Mouse (Mus musculus): ENCODE results near the gene Mtmr10. TPM values are rescaled to one million over a fixed set of nuclear protein-coding genes. Genes with fewer than 3 reads are reported as not detected.

The Mtmr10 gene
- polyA plus RNA-seq, 1 experiment from 2014 or later = 12.7 TPM

- ATAC-seq (ENCODE audit: low FRiP score, low read depth) = no peak
Observed at GRCm38 (mm10) chr7:64265502-64266279, 21.8 kb upstream of the Mtmr10 start.

GRCm38 (mm10) chr7:64266587-64266986 is 20.9 kb upstream of the Mtmr10 start:
- peaks cover 4% of the 10 kb centered on the region; the same call in 1 of the 2 replicates for H3K4me1 ChIP-seq
- 0 out of 2 replicates have a peak, but pooled peaks cover 5% of the 10 kb centered on the region for H3K9me3 ChIP-seq
- no peak overlapping the region for H3K27ac ChIP-seq
- ATAC-seq (ENCODE audit: low FRiP score, low read depth) = no peak
- no peaks in the 10 kb centered on the region for H3K36me3 ChIP-seq
- no peak overlapping the region for H3K4me3 ChIP-seq
- no peak overlapping the region for H3K9ac ChIP-seq
- 89% methylated on average over 4 of the region's 4 CpGs for WGBS
- H3K4me2 ChIP-seq (replicated peaks) = no peak overlapping the region
- peaks cover 27% of the 10 kb centered on the region for H3K27me3 ChIP-seq

More at GRCm38 (mm10) chr7:64265502-64266279, 21.8 kb upstream of the Mtmr10 start:
- 0 out of 2 replicates have a peak, but pooled peaks cover 5% of the 10 kb centered on the region for H3K9me3 ChIP-seq
- H3K36me3 ChIP-seq = no peaks in the 10 kb centered on the region
- 83% methylated on average over 13 of the region's 13 CpGs for WGBS
- H3K4me1 ChIP-seq = peaks cover 4% of the 10 kb centered on the region; the same call in 1 of the 2 replicates
- H3K4me3 ChIP-seq = no peak overlapping the region
- no peak overlapping the region for H3K4me2 ChIP-seq (replicated peaks)
- H3K27ac ChIP-seq = no peak overlapping the region
- H3K9ac ChIP-seq = no peak overlapping the region
- peaks cover 27% of the 10 kb centered on the region for H3K27me3 ChIP-seq

- H3K27me3 ChIP-seq = peaks cover 26% of the 10 kb centered on the region
- peaks cover 4% of the 10 kb centered on the region; the same call in 1 of the 2 replicates for H3K4me1 ChIP-seq
- H3K9me3 ChIP-seq = no peaks in the 10 kb centered on the region
- no peak overlapping the region for H3K4me3 ChIP-seq
- H3K36me3 ChIP-seq = no peaks in the 10 kb centered on the region
- no peak overlapping the region for H3K27ac ChIP-seq
- H3K4me2 ChIP-seq (replicated peaks) = no peak overlapping the region
- ATAC-seq (ENCODE audit: low FRiP score, low read depth) = no peak
- 53% methylated on average over 4 of the region's 4 CpGs for WGBS
- H3K9ac ChIP-seq = no peak overlapping the region
Observed at GRCm38 (mm10) chr7:64271926-64272325, 15.5 kb upstream of the Mtmr10 start.

- no peak overlapping the region for H3K9ac ChIP-seq
- no peak overlapping the region for H3K27ac ChIP-seq
- H3K36me3 ChIP-seq = no peaks in the 10 kb centered on the region
- no peaks in the 10 kb centered on the region for H3K4me1 ChIP-seq
- ATAC-seq (ENCODE audit: low FRiP score, low read depth) = no peak
- no peak overlapping the region for H3K4me3 ChIP-seq
- no peak overlapping the region for H3K4me2 ChIP-seq (replicated peaks)
- H3K9me3 ChIP-seq = no peaks in the 10 kb centered on the region
- no peaks in the 10 kb centered on the region for H3K27me3 ChIP-seq
- WGBS = 78% methylated on average over 4 of the region's 4 CpGs
Observed at GRCm38 (mm10) chr7:64275518-64275917, 11.9 kb upstream of the Mtmr10 start.

- no peaks in the 10 kb centered on the region for H3K4me1 ChIP-seq
- WGBS = 59% methylated on average over 6 of the region's 6 CpGs
- no peaks in the 10 kb centered on the region for H3K27me3 ChIP-seq
- H3K27ac ChIP-seq = no peak overlapping the region
- H3K9me3 ChIP-seq = no peaks in the 10 kb centered on the region
- no peak for ATAC-seq (ENCODE audit: low FRiP score, low read depth)
- H3K36me3 ChIP-seq = no peaks in the 10 kb centered on the region
- no peak overlapping the region for H3K9ac ChIP-seq
- no peak overlapping the region for H3K4me3 ChIP-seq
- H3K4me2 ChIP-seq (replicated peaks) = no peak overlapping the region
Observed at GRCm38 (mm10) chr7:64276921-64277320, 10.5 kb upstream of the Mtmr10 start.

GRCm38 (mm10) chr7:64278526-64278925 is 8.9 kb upstream of the Mtmr10 start:
- 81% methylated on average over 1 of the region's 1 CpGs for WGBS

GRCm38 (mm10) chr7:64279548-64279947 is 7.9 kb upstream of the Mtmr10 start:
- H3K27me3 ChIP-seq = no peaks in the 10 kb centered on the region
- H3K9ac ChIP-seq = no peak overlapping the region
- H3K4me3 ChIP-seq = no peak overlapping the region
- no peak for ATAC-seq (ENCODE audit: low FRiP score, low read depth)
- no peak overlapping the region for H3K4me2 ChIP-seq (replicated peaks)
- 81% methylated on average over 3 of the region's 3 CpGs for WGBS
- H3K27ac ChIP-seq = no peak overlapping the region
- H3K4me1 ChIP-seq = no peaks in the 10 kb centered on the region
- H3K36me3 ChIP-seq = no peaks in the 10 kb centered on the region
- H3K9me3 ChIP-seq = no peaks in the 10 kb centered on the region

More at GRCm38 (mm10) chr7:64278526-64278925, 8.9 kb upstream of the Mtmr10 start:
- H3K27me3 ChIP-seq = no peaks in the 10 kb centered on the region
- no peak overlapping the region for H3K4me2 ChIP-seq (replicated peaks)
- H3K27ac ChIP-seq = no peak overlapping the region
- H3K9me3 ChIP-seq = no peaks in the 10 kb centered on the region
- H3K4me3 ChIP-seq = no peak overlapping the region
- no peak overlapping the region for H3K9ac ChIP-seq
- H3K4me1 ChIP-seq = no peaks in the 10 kb centered on the region
- no peak for ATAC-seq (ENCODE audit: low FRiP score, low read depth)
- H3K36me3 ChIP-seq = no peaks in the 10 kb centered on the region

GRCm38 (mm10) chr7:64286566-64286965 is 887 bp upstream of the Mtmr10 start:
- Histone ChIP-seq H3K4me1 (0 out of 2 replicates have a peak, but pooled peaks cover 7% of the 10 kb centered on the region), H3K4me2 (replicated peaks) (peak overlapping the region; percentile 68), H3K4me3 (peak overlapping the region; percentile 82), H3K9me3 (no peaks in the 10 kb centered on the region), H3K27ac (no peak overlapping the region), H3K27me3 (no peaks in the 10 kb centered on the region), H3K36me3 (peaks cover 4% of the 10 kb centered on the region), H3K9ac (peak overlapping the region; percentile 82; the same call in 1 of the 2 replicates)
- no peak for ATAC-seq (ENCODE audit: low FRiP score, low read depth)

- H3K27ac ChIP-seq = no peak overlapping the region
Observed at GRCm38 (mm10) chr7:64289416-64289815, 2.0 kb downstream of the Mtmr10 start.

GRCm38 (mm10) chr7:64290431-64290830 is 3.0 kb downstream of the Mtmr10 start:
- WGBS = 90% methylated on average over 6 of the region's 6 CpGs
- Histone ChIP-seq H3K27me3 (no peaks in the 10 kb centered on the region), H3K4me3 (no peak overlapping the region), H3K9me3 (no peaks in the 10 kb centered on the region), H3K9ac (no peak overlapping the region), H3K27ac (no peak overlapping the region), H3K36me3 (peaks cover 14% of the 10 kb centered on the region), H3K4me2 (replicated peaks) (no peak overlapping the region), H3K4me1 (0 out of 2 replicates have a peak, but pooled peaks cover 7% of the 10 kb centered on the region)
- ATAC-seq (ENCODE audit: low FRiP score, low read depth) = no peak

More at GRCm38 (mm10) chr7:64289416-64289815, 2.0 kb downstream of the Mtmr10 start:
- Histone ChIP-seq H3K27me3 (no peaks in the 10 kb centered on the region), H3K36me3 (peaks cover 14% of the 10 kb centered on the region), H3K9me3 (no peaks in the 10 kb centered on the region), H3K4me3 (no peak overlapping the region), H3K9ac (no peak overlapping the region), H3K4me2 (replicated peaks) (no peak overlapping the region), H3K4me1 (0 out of 2 replicates have a peak, but pooled peaks cover 7% of the 10 kb centered on the region)
- ATAC-seq (ENCODE audit: low FRiP score, low read depth) = no peak
- WGBS = 93% methylated on average over 7 of the region's 7 CpGs

- Histone ChIP-seq H3K9ac (no peak overlapping the region), H3K4me2 (replicated peaks) (no peak overlapping the region)
- WGBS = 96% methylated on average over 10 of the region's 10 CpGs
Observed at GRCm38 (mm10) chr7:64291722-64292121, 4.3 kb downstream of the Mtmr10 start.

GRCm38 (mm10) chr7:64296286-64297010 is 9.0 kb downstream of the Mtmr10 start:
- no peaks in the 10 kb centered on the region for H3K4me1 ChIP-seq
- ATAC-seq (ENCODE audit: low FRiP score, low read depth) = no peak
- H3K36me3 ChIP-seq = peaks cover 35% of the 10 kb centered on the region
- 67% methylated on average over 5 of the region's 5 CpGs for WGBS
- H3K9ac ChIP-seq = no peak overlapping the region
- no peak overlapping the region for H3K4me2 ChIP-seq (replicated peaks)
- no peak overlapping the region for H3K4me3 ChIP-seq
- no peak overlapping the region for H3K27ac ChIP-seq
- no peaks in the 10 kb centered on the region for H3K9me3 ChIP-seq
- H3K27me3 ChIP-seq = no peaks in the 10 kb centered on the region

More at GRCm38 (mm10) chr7:64291722-64292121, 4.3 kb downstream of the Mtmr10 start:
- ATAC-seq (ENCODE audit: low FRiP score, low read depth) = no peak
- Histone ChIP-seq H3K27me3 (no peaks in the 10 kb centered on the region), H3K27ac (no peak overlapping the region), H3K9me3 (no peaks in the 10 kb centered on the region), H3K36me3 (peaks cover 14% of the 10 kb centered on the region), H3K4me1 (0 out of 2 replicates have a peak, but pooled peaks cover 7% of the 10 kb centered on the region), H3K4me3 (no peak overlapping the region)

Data from limb, embryonic 13.5 days (tissue).